Mouse (Mus musculus): ENCODE results near the gene Plpp7.

Gene Plpp7

DNA sequence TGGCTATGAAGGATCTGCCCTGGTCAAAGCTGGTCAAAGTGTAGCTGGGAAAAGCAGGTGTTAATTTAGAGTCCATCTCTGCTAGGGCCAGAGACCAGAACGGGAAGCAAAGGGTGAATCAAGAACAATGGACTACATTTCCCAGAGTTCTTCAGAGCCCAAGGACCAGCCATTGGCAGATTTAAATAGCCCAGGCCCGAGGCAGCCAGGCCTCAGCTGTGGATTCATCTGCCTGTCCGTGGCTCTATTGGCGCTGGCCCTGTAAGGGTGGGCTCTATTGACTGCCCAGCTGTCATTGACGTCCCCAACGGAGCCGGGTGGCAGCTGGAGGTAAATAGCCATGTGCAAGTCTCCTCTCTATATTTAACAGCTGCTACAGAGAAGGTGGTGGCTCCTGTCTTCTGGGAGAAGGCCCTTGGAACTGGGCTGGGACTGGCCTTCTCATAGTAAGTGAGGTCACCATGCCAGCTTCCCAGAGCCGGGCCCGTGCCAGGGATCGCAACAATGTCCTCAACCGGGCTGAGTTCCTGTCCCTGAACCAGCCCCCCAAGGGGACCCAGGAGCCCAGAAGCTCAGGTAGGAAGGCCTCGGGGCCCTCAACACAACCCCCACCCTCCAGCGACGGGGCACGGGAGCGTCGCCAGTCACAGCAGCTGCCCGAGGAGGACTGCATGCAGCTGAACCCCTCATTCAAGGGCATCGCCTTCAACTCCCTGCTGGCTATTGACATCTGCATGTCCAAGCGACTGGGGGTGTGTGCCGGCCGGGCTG is at the start of gene Plpp7:
Gene Plpp7, plus strand, starts transcription at position 178 of the 771 bp plus-strand sequence.
- no peak for DNase-seq (ENCODE audit: low spot score)

DNA sequence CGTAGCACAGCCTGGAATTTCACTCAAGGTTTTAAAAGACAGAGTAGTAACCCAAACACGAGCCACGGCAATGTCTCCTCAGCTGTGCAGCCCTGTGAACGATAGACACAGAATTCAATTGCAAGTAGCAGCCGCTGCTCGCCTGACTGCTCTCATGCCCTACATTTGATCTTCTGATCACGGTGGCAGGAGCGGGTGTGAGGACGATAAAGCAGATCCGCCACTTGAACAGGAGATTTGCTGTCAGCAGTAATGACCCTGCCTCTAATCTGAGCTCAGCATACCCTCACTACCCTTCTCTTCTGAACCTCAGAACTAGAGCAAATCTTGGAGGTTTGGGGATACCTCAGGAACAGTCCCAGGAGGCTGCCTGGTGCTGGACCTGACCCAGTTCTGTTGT is 49.3 kb upstream of the Plpp7 start:
- no peak for DNase-seq (ENCODE audit: low spot score)

DNA sequence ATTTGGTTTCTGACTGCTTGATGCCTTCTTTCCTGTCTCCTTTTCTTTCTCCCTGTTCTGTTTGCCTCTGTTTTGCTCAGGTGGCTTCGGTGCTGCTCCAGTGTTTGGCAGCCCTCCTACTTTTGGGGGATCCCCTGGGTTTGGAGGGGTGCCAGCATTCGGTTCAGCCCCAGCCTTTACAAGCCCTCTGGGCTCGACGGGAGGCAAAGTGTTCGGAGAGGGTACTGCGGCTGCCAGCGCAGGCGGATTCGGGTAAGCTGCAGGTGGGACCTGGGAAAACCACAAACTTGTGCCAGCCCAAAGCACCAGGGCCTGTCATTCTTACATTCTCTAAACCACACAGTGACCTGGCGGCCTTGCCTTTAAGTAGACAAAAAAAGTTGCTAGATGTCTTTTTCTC is 48.0 kb upstream of the Plpp7 start:
- no peak for DNase-seq (ENCODE audit: low spot score)

- no peak for DNase-seq (ENCODE audit: low spot score)
Measured at GRCm38 (mm10) chr2:32051791-32052190, 43.5 kb upstream of the Plpp7 start.

- DNase-seq (ENCODE audit: low spot score): no peak
Measured at GRCm38 (mm10) chr2:32052418-32052817, 42.9 kb upstream of the Plpp7 start.

- no peak for DNase-seq (ENCODE audit: low spot score)
Measured at GRCm38 (mm10) chr2:32055357-32055965, 39.9 kb upstream of the Plpp7 start.

GRCm38 (mm10) chr2:32056524-32056923 is 38.8 kb upstream of the Plpp7 start:
- DNase-seq (ENCODE audit: low spot score): no peak

- no peak for DNase-seq (ENCODE audit: low spot score)
Measured at GRCm38 (mm10) chr2:32057360-32057759, 38.0 kb upstream of the Plpp7 start.

GRCm38 (mm10) chr2:32057794-32058193 is 37.5 kb upstream of the Plpp7 start:
- DNase-seq (ENCODE audit: low spot score): no peak

DNA sequence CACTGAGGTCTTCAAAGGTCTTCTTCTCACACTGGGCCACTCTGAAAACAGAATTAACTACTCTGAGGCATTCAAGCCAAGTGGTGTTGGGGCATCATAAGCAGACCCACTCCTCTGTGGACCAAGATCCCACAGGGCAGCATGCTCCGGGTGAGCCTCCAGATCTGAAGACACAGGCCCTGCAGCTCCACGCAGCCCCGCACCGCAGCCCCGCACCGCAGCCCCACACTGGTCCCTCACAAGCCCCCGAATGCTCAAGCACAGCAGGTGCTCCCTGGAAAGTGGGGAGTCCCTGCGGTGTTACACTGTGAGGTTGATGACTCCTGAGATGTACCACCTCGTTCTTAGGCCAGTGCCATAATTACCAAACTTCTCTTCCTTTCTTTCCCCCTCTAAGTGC is 37.1 kb upstream of the Plpp7 start:
- DNase-seq (ENCODE audit: low spot score): no peak

DNA sequence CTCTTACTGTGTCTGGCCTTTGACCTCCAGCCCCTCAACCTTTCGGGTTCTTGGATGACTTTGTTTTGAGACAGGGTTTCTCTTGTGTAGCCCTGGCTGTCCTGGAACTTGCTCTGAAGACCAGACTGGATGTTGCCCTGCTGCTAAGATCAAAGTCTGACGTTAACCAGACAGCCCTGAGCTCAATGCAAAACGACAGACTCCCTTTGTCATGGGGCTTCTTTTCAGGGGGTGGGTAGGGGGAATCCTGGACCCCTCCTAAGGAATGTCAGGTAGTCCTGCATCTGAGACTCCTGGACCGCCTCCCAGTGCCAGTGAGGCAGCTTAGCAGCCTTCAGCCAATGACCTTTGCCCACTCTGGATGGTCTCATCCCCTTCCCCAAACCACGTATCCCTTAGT is 36.6 kb upstream of the Plpp7 start:
- no peak for DNase-seq (ENCODE audit: low spot score)

DNA sequence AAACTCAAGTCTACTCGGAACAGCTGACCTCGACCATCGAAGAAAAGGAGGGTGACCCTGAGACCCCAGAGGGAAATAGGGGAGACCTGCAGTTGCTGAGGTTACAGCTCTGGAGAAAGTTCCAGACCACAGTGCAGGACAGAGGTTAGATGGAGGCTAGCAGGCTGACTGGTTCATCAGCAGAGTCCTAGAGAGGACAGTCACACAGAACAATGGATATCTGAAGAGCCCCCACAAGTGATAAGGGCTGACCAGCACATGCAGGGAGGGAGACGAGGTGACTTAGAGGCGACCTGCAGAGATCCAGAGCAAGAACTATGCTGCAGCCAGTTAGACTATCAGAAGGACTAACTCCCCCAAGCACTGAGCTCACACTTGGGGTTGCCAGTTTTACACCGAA is 35.7 kb upstream of the Plpp7 start:
- no peak for DNase-seq (ENCODE audit: low spot score)

GRCm38 (mm10) chr2:32060228-32060805 is 35.0 kb upstream of the Plpp7 start:
- no peak for DNase-seq (ENCODE audit: low spot score)

DNA sequence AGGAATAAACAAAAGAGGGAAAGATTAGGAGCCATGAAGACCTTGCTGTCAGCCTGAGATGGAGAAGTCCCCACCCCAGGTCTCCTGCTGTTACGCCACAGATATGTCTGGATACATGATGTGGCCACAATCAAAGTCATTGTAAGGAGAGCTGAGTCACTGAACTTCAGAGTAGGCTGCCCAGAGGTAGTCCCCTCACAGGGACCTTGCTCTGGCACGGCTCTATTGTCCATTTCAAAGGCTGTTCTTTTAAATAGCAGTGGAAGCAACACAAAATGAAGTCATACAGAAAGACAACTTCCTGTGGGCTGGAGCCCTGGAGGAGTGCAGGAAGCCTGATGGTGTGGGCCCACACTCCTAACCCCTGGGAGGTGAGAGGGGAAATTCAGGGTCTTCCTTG is 34.1 kb upstream of the Plpp7 start:
- no peak for DNase-seq (ENCODE audit: low spot score)

DNA sequence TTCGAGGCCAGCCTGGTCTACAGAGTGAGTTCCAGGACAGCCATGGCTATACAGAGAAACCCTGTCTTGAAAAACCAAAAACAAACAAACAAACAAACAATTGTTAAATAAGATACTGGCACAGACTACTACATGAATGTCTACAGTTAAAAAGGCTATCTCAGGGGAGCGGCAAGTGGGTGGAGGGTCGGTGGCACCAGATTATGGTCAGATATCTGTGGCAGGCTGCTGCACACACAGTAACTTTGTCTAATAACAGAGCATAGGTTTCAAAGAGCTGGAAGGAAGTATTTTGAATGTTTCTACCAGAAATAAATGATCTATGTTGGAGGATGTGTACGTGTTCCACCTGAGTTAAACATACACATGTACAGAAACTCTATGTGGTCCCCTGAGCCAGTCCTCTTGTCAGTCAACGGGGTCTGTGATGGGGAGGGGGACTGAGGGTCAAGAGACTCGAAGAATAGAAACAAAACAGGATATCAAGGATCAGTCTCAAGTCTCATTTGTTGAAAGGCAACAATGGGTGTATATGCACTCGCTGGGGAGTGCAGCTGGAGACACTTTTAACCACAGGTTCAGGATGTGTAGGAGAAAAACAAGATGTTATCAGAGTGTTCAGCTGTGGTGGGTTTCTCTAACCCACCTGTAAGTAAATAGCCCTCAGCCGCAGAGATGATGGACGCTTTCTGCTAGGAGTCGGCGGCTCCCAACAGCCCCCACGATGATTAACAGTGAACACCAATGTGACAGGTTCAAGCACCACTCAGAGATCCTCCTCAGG is 33.4 kb upstream of the Plpp7 start:
- no peak for DNase-seq (ENCODE audit: low spot score)

DNA sequence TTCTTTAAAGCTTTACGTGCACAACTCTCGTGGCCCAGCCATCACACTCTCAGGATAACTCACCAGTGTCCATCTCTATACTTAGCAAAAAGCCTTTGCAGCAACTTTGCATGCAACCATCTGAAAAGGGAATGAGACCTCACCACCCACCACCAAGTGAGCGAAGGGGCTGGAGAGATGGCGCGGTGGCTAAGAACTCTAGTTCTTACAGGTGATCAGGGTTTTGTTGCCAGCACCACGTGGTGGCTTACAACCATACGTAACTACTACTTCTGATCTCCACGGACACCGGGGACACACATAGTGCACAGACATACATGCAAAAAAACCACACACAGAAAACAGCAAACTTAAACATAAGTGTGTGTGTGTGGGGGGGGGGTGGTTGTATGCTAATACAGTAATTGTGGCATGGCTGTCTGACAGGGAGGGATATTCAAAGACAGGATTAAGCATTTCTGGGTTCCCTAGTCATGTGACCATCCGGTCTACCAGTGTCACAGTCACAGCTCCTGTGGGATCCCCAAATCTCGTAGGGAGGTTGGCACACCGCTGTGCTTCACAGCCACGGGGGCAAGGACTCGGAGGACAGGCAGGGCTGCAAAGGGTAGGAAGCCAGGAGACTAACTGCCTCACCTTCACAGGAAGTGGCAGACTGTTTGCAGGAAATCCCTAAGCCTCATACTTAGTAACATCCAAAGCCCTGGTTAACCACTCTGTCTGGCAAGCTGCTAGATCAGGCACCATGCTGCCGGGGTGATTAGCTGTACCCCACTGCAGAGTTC is 32.5 kb upstream of the Plpp7 start:
- DNase-seq (ENCODE audit: low spot score): no peak

GRCm38 (mm10) chr2:32063451-32064151 is 31.7 kb upstream of the Plpp7 start:
- DNase-seq (ENCODE audit: low spot score): no peak

DNA sequence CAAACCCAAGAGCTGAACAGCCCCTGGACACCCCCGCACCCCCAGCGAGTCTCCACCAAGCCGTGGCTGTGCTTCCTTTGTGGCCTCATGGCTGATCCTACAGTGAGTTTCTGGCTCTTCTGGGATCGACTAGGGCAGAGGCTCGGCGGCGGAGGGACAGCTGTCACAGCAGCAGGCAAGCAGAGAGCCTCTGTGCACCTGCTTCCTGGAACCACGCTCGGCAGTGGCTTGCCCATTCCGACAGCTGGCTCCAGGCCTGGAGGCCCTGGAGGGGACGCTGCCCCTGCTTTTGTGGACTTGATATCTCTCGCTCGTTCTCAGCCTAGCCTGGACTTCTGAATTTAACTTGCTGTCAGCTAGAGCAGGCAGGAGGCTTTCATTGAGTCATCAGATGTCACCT is 30.4 kb upstream of the Plpp7 start:
- DNase-seq (ENCODE audit: low spot score): no peak

DNA sequence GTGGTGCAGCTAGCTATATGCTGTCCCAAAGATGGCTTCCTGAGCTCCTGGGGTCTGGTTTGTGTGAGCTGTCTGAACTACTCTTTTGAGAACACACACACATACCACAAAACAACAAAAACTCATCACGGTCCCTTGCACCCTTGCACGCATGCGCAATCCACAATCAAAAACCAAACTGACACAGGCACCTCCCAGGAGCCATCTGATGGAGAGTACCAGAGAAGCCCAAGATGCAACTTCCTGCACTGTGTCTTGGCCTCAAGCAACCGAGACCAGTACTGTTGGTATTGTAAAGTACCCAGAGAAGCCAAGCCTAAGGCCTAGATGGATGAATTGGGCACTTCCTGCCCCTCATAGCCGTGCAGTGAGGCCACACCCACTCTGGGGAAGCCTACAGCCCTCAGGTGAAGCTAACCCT is 29.9 kb upstream of the Plpp7 start:
- no peak for DNase-seq (ENCODE audit: low spot score)

DNA sequence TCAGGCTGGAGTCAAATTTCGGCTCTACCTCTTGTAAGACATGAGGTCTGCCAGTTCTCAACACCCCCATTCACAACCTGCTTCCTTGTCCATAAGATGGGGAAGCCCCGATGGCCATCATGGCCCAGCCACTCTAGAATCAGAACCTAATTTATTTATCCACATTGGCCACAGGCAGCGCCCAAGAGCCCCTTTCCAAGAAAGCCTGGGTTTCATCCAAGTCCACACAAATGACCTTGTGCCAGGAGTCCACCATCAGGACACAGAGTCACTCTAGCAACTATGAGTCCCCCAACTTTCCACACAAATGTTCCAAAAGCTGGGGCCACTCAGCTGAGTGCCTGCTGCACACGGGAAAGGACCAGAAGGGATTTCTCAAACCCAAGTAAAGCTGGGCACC is 29.3 kb upstream of the Plpp7 start:
- DNase-seq (ENCODE audit: low spot score): no peak

Data from urinary bladder, postnatal 10 days (tissue).